Mouse (Mus musculus) stomach, embryonic 14.5 days (tissue): ENCODE data around the gene Fhl2. TPM values are rescaled to one million over a fixed set of nuclear protein-coding genes. Genes with fewer than 3 reads are reported as not detected.
A peak's percentile ranks its signal among the peaks of the same experiment; 100 is the strongest.
"Not testable (repeated sequence)": the region's sequence is repeated elsewhere in the genome, so short reads cannot be mapped to it uniquely, and the experiment has no call there.

Experiments used
- ATAC-seq: fragments of 200-750 bp; cut with Nextera tagmentation; 2 replicates; pipeline ENCODE4 v1.8.0; 2017; ENCODE audit warnings: low read depth, moderate TSS enrichment; ENCODE audit not compliant: insufficient number of reproducible peaks, insufficient read depth, low FRiP score
- H3K27ac ChIP-seq: fragments of 300-500 bp; sonication (generic); 2 replicates; pipeline ENCODE4 v1.5.1; 2014; ENCODE audit warnings: mild to moderate bottlenecking, low read length, moderate library complexity, mixed read lengths
- H3K27me3 ChIP-seq: fragments of 300-500 bp; sonication (generic); 2 replicates; pipeline ENCODE4 v1.6.1; 2014; ENCODE audit warnings: low read length, control low read depth, mixed read lengths; ENCODE audit not compliant: control insufficient read depth, insufficient read depth
- H3K36me3 ChIP-seq: fragments of 300-500 bp; sonication (generic); 2 replicates; pipeline ENCODE4 v1.6.1; 2014; ENCODE audit warnings: mild to moderate bottlenecking, control low read depth, low read length, moderate library complexity, mixed read lengths; ENCODE audit not compliant: control insufficient read depth, insufficient read depth
- H3K4me1 ChIP-seq: fragments of 300-500 bp; sonication (generic); 2 replicates; pipeline ENCODE4 v1.6.1; 2014; ENCODE audit warnings: low read length, control low read depth, mixed read lengths; ENCODE audit not compliant: control insufficient read depth, insufficient read depth
- H3K4me2 ChIP-seq: fragments of 300-500 bp; sonication (generic); replicated peaks from 2 replicates; pipeline ENCODE4 v1.6.1; 2014; ENCODE audit warnings: low read depth, low read length, control low read depth
- H3K4me3 ChIP-seq: fragments of 300-500 bp; sonication (generic); 2 replicates; pipeline ENCODE4 v1.5.1; 2014; ENCODE audit warnings: low read depth, low read length, control low read depth
- H3K9ac ChIP-seq: fragments of 300-500 bp; sonication (generic); replicated peaks from 2 replicates; pipeline ENCODE4 v1.6.1; 2014; ENCODE audit warnings: low read depth, mild to moderate bottlenecking, control low read depth, low read length, moderate library complexity, mixed read lengths
- H3K9me3 ChIP-seq: fragments of 300-500 bp; sonication (generic); 2 replicates; pipeline ENCODE4 v1.6.1; 2016; ENCODE audit warnings: low read depth, low read length, control low read depth; ENCODE audit not compliant: control insufficient read depth
- WGBS: fragments of 180-500 bp; shearing (Covaris S2); extraction: QIAGEN DNeasy Blood & Tissue Kit; methylation state at CpG from one replicate; pipeline ENCODE4 v1.1.7; 2014; 5-methylcytosine and 5-hydroxymethylcytosine counted together
- polyA plus RNA-seq: library from polyadenylated mRNA; unstranded; fragments of >200 nt; fragmentation: Nextera tagmentation; extraction: Ambion mirVana; gene quantifications from 2 replicates; pipeline ENCODE4 v1.2.1, GENCODE M21; 2014

Gene Fhl2
- polyA plus RNA-seq, 1 experiment from 2014 or later: 97.4 TPM

- Histone ChIP-seq H3K9me3 (no peaks in the 10 kb centered on the region), H3K4me2 (no peak overlapping the region)
- WGBS: 85% methylated on average over 4 of the region's 4 CpGs
Measured at GRCm38 (mm10) chr1:43143791-43144190, 53.0 kb downstream of the Fhl2 start.

GRCm38 (mm10) chr1:43143284-43143683 lies 53.5 kb downstream of the Fhl2 start:
- Histone ChIP-seq H3K4me1 (0 out of 2 replicates have a peak, but pooled peaks cover 2% of the 10 kb centered on the region), H3K27me3 (no peaks in the 10 kb centered on the region), H3K4me2 (no peak overlapping the region), H3K9me3 (no peaks in the 10 kb centered on the region), H3K4me3 (no peak overlapping the region), H3K9ac (no peak overlapping the region), H3K36me3 (peaks cover 17% of the 10 kb centered on the region), H3K27ac (peak overlapping the region; percentile 15; the same call in 1 of the 2 replicates)
- no peak for ATAC-seq
- WGBS: 75% methylated on average over 4 of the region's 4 CpGs

More at GRCm38 (mm10) chr1:43143791-43144190, 53.0 kb downstream of the Fhl2 start:
- Histone ChIP-seq H3K27me3 (no peaks in the 10 kb centered on the region), H3K4me1 (0 out of 2 replicates have a peak, but pooled peaks cover 2% of the 10 kb centered on the region), H3K4me3 (no peak overlapping the region), H3K36me3 (peaks cover 18% of the 10 kb centered on the region), H3K27ac (no peak overlapping the region), H3K9ac (no peak overlapping the region)
- no peak for ATAC-seq

GRCm38 (mm10) chr1:43142849-43143248 lies 53.9 kb downstream of the Fhl2 start:
- H3K4me1 ChIP-seq: 0 out of 2 replicates have a peak, but pooled peaks cover 2% of the 10 kb centered on the region
- 73% methylated on average over 6 of the region's 6 CpGs for WGBS
- H3K9me3 ChIP-seq: no peaks in the 10 kb centered on the region
- H3K27me3 ChIP-seq: no peaks in the 10 kb centered on the region
- no peak overlapping the region for H3K4me3 ChIP-seq
- H3K27ac ChIP-seq: peak overlapping the region; percentile 15; the same call in 1 of the 2 replicates
- peaks cover 22% of the 10 kb centered on the region for H3K36me3 ChIP-seq
- no peak overlapping the region for H3K4me2 ChIP-seq
- no peak for ATAC-seq
- no peak overlapping the region for H3K9ac ChIP-seq

GRCm38 (mm10) chr1:43141555-43141961 lies 55.2 kb downstream of the Fhl2 start:
- Histone ChIP-seq H3K4me3 (no peak overlapping the region), H3K36me3 (peaks cover 32% of the 10 kb centered on the region), H3K9ac (no peak overlapping the region), H3K27me3 (no peaks in the 10 kb centered on the region), H3K4me2 (no peak overlapping the region), H3K27ac (no peak overlapping the region), H3K9me3 (no peaks in the 10 kb centered on the region), H3K4me1 (0 out of 2 replicates have a peak, but pooled peaks cover 2% of the 10 kb centered on the region)
- WGBS: 74% methylated on average over 11 of the region's 11 CpGs
- ATAC-seq: no peak

GRCm38 (mm10) chr1:43139587-43140266 lies 57.1 kb downstream of the Fhl2 start:
- 46% methylated on average over 8 of the region's 8 CpGs for WGBS
- ATAC-seq: peak; percentile 76
- Histone ChIP-seq H3K9me3 (no peaks in the 10 kb centered on the region), H3K36me3 (peaks cover 39% of the 10 kb centered on the region), H3K9ac (no peak overlapping the region), H3K4me2 (no peak overlapping the region), H3K4me3 (no peak overlapping the region), H3K27me3 (no peaks in the 10 kb centered on the region), H3K27ac (no peak overlapping the region), H3K4me1 (0 out of 2 replicates have a peak, but pooled peaks cover 2% of the 10 kb centered on the region)

GRCm38 (mm10) chr1:43138268-43138812 lies 58.4 kb downstream of the Fhl2 start:
- Histone ChIP-seq H3K36me3 (peaks cover 39% of the 10 kb centered on the region), H3K27me3 (no peaks in the 10 kb centered on the region), H3K9me3 (no peaks in the 10 kb centered on the region), H3K4me1 (0 out of 2 replicates have a peak, but pooled peaks cover 2% of the 10 kb centered on the region), H3K9ac (no peak overlapping the region), H3K27ac (no peak overlapping the region), H3K4me3 (no peak overlapping the region), H3K4me2 (no peak overlapping the region)
- no peak for ATAC-seq
- 75% methylated on average over 15 of the region's 15 CpGs for WGBS

GRCm38 (mm10) chr1:43137334-43137733 lies 59.5 kb downstream of the Fhl2 start:
- Histone ChIP-seq H3K9ac (no peak overlapping the region), H3K4me2 (no peak overlapping the region), H3K9me3 (no peaks in the 10 kb centered on the region), H3K4me1 (0 out of 2 replicates have a peak, but pooled peaks cover 2% of the 10 kb centered on the region), H3K27ac (no peak overlapping the region), H3K36me3 (peaks cover 39% of the 10 kb centered on the region), H3K4me3 (no peak overlapping the region), H3K27me3 (no peaks in the 10 kb centered on the region)
- no peak for ATAC-seq
- 87% methylated on average over 5 of the region's 5 CpGs for WGBS

- H3K4me2 ChIP-seq, H3K9me3 ChIP-seq, ATAC-seq, H3K4me1 ChIP-seq, H3K4me3 ChIP-seq, H3K9ac ChIP-seq, H3K27me3 ChIP-seq, H3K27ac ChIP-seq: not testable (repeated sequence)
- H3K36me3 ChIP-seq: peaks cover 37% of the 10 kb centered on the region
- WGBS: 74% methylated on average over 2 of the region's 2 CpGs
Measured at GRCm38 (mm10) chr1:43136488-43137029, 60.2 kb downstream of the Fhl2 start.
